Mouse (Mus musculus) adrenal gland, postnatal 10 days (tissue): ENCODE measurements around the gene Rims3. TPM values are rescaled to one million over a fixed set of nuclear protein-coding genes. Genes with fewer than 3 reads are reported as not detected.

Experiments
- DNase-seq: peaks from one replicate; pipeline ENCODE4 v3.0.0; 2021; ENCODE audit warnings: mixed read lengths
- long read RNA-seq, 2 experiments: library from polyadenylated mRNA; stranded (forward); transcript quantifications; one replicate each; pipeline ENCODE4 v2.0.0; 2021
- total RNA-seq, 2 experiments: library from RNA; stranded (reverse); gene quantifications; 2 replicates each; pipeline ENCODE4 v1.2.3; 2021

The Rims3 gene
- total RNA-seq = 1 to 10 TPM; 6.2 to 6.5 TPM
- long read RNA-seq, experiment 1, full-length matches to known transcripts = 1 of 4 reads
- long read RNA-seq, experiment 1, partial matches to known transcripts = 0 of 4 reads
- long read RNA-seq, experiment 1, other reads (novel, unspliced or antisense) = 3 of 4 reads
- long read RNA-seq, experiment 2, full-length matches to known transcripts = 1 of 2 reads
- long read RNA-seq, experiment 2, partial matches to known transcripts = 0 of 2 reads
- long read RNA-seq, experiment 2, other reads (novel, unspliced or antisense) = 1 of 2 reads

GRCm38 (mm10) chr4:120854588-120855319, at the start of gene Rims3:
Gene Rims3, plus strand, starts transcription at chr4:120854816.
- DNase-seq = peak; percentile 74

- no peak for DNase-seq
Measured at GRCm38 (mm10) chr4:120805816-120806215, 48.8 kb upstream of the Rims3 start.

GRCm38 (mm10) chr4:120813762-120814161, 40.9 kb upstream of the Rims3 start:
- DNase-seq = no peak

- DNase-seq = peak; percentile 65
Measured at GRCm38 (mm10) chr4:120814171-120814570, 40.4 kb upstream of the Rims3 start.

- no peak for DNase-seq
Measured at GRCm38 (mm10) chr4:120815163-120815562, 39.5 kb upstream of the Rims3 start.

GRCm38 (mm10) chr4:120815622-120816334, 38.8 kb upstream of the Rims3 start:
- DNase-seq = peak; percentile 85

GRCm38 (mm10) chr4:120817002-120817774, 37.4 kb upstream of the Rims3 start:
- DNase-seq = peak; percentile 56

- DNase-seq = no peak
Measured at GRCm38 (mm10) chr4:120817951-120818350, 36.7 kb upstream of the Rims3 start.

- DNase-seq = no peak
Measured at GRCm38 (mm10) chr4:120819296-120819695, 35.3 kb upstream of the Rims3 start.

GRCm38 (mm10) chr4:120819871-120820270, 34.7 kb upstream of the Rims3 start:
- DNase-seq = no peak

GRCm38 (mm10) chr4:120822191-120822911, 32.3 kb upstream of the Rims3 start:
- no peak for DNase-seq

- peak; percentile 98 for DNase-seq
Measured at GRCm38 (mm10) chr4:120825100-120825553, 29.5 kb upstream of the Rims3 start.

- DNase-seq = peak; percentile 99
Measured at GRCm38 (mm10) chr4:120825577-120826326, 28.9 kb upstream of the Rims3 start.

- no peak for DNase-seq
Measured at GRCm38 (mm10) chr4:120826418-120826817, 28.2 kb upstream of the Rims3 start.

GRCm38 (mm10) chr4:120830767-120831166, 23.8 kb upstream of the Rims3 start:
- DNase-seq = no peak

- DNase-seq = no peak
Measured at GRCm38 (mm10) chr4:120831472-120831871, 23.1 kb upstream of the Rims3 start, which contains the start of gene Nfyc. Gene Nfyc, minus strand, starts transcription at chr4:120831572.

- no peak for DNase-seq
Measured at GRCm38 (mm10) chr4:120841342-120841741, 13.3 kb upstream of the Rims3 start.

GRCm38 (mm10) chr4:120844423-120845082, 10.1 kb upstream of the Rims3 start:
- no peak for DNase-seq

- no peak for DNase-seq
Measured at GRCm38 (mm10) chr4:120845098-120845497, 9.5 kb upstream of the Rims3 start.

GRCm38 (mm10) chr4:120848909-120849308, 5.7 kb upstream of the Rims3 start:
- DNase-seq = no peak
